Mouse (Mus musculus): ENCODE data around the gene 1700022I11Rik. TPM values are rescaled to one million over a fixed set of nuclear protein-coding genes. Genes with fewer than 3 reads are reported as not detected.
"Not testable (repeated sequence)": the region's sequence is repeated elsewhere in the genome, so short reads cannot be mapped to it uniquely, and the experiment has no call there.

Gene 1700022I11Rik
- polyA plus RNA-seq, 1 experiment from 2014 or later: 0.49 TPM

DNA sequence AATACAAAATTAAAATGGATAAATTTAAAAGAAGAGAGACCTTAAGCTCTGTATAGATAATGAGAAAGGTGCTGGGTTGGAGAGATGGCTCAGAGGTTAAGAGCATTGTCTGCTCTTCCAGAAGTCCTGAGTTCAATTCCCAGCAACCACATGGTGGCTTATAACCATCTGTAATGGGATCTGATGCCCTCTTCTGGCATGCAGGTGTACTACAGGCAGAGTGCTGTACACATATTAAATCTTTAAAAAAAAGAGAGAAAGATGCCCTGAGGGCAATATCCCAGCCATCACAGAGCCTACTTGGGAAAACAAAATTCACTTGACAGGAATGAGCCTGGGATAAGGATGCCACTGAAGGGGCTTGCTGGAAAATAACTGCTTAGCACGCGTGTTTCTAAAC, 5.9 kb upstream of the 1700022I11Rik start:
- WGBS: 69% methylated on average over 2 of the region's 2 CpGs
- no peak overlapping the region for H3K4me2 ChIP-seq
- H3K4me3 ChIP-seq: no peak overlapping the region
- H3K27ac ChIP-seq (ENCODE audit: poor library complexity, severe bottlenecking): peak overlapping the region; percentile 54; the same call in 1 of the 2 replicates
- 0 out of 2 replicates have a peak, but pooled peaks cover 2% of the 10 kb centered on the region for H3K9me3 ChIP-seq (replicated peaks)
- no peaks in the 10 kb centered on the region for H3K27me3 ChIP-seq (replicated peaks)
- no peaks in the 10 kb centered on the region for H3K36me3 ChIP-seq
- ATAC-seq (ENCODE audit: insufficient number of reproducible peaks, low FRiP score): no peak
- H3K4me1 ChIP-seq (replicated peaks): peaks cover 32% of the 10 kb centered on the region
- H3K9ac ChIP-seq: no peak overlapping the region

DNA sequence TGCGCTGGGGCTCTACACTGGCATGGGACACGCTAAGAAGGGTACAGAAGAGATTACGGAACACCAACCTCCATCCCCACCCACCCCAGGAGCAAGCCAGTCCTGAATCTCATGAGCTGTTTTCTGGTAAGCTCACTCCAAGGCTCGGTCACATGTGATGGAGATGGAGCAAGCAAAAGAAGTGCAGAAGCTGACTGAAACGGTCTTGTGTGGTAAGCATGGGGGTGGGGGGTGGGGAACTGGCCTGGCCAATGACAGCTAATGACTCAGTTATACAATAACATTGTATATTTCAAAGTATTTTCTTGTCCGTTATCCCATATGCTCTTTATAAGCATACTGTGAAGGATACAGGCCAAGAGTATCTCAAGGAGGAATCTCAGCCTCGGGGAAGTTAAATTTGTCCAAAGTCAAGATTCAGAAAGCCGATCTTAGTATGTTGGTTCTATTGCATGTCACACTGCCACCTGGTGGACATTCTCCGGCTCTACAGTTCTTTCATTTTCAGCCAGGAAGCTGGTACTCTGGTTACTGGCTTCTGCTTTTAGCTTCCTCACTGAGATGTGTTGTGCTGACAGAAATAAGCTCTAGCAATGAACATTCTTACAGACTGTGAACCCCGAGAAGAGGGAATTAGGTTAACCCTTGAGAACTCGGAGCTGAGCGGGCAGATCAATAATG, 4.2 kb upstream of the 1700022I11Rik start:
- Histone ChIP-seq H3K27me3 (replicated peaks) (no peaks in the 10 kb centered on the region), H3K9me3 (replicated peaks) (0 out of 2 replicates have a peak, but pooled peaks cover 2% of the 10 kb centered on the region), H3K4me3 (peak overlapping the region; percentile 17; the same call in 1 of the 2 replicates), H3K9ac (no peak overlapping the region), H3K27ac (ENCODE audit: poor library complexity, severe bottlenecking) (no peak overlapping the region), H3K4me1 (replicated peaks) (peaks cover 15% of the 10 kb centered on the region), H3K4me2 (peak overlapping the region; percentile 48), H3K36me3 (no peaks in the 10 kb centered on the region)
- 17% methylated on average over 12 of the region's 12 CpGs for WGBS
- no peak for ATAC-seq (ENCODE audit: insufficient number of reproducible peaks, low FRiP score)

DNA sequence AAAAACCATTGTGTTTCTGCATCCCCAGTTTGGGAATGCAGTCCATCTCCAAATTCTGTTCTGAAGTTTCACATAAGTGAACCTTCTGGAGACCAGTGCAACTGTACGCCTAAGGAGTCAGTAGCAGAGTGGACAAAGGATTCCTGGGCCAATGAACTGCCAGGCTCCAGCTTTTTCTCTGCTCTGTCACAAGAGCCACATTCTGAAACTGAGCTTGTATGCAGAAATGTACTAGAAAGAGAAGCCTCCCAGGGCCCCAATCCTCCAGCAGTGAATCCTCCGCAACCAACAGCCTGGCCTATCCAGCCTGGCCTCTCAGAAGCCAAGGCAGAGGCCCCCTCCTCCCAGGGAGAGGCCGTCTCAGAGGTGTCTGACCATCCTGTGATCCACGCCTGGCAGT, 3.5 kb downstream of the 1700022I11Rik start:
- Histone ChIP-seq H3K4me3 (no peak overlapping the region), H3K9ac (no peak overlapping the region), H3K36me3 (peaks cover 14% of the 10 kb centered on the region), H3K4me1 (replicated peaks) (peaks cover 16% of the 10 kb centered on the region), H3K27ac (ENCODE audit: poor library complexity, severe bottlenecking) (no peak overlapping the region), H3K27me3 (replicated peaks) (no peaks in the 10 kb centered on the region), H3K4me2 (no peak overlapping the region), H3K9me3 (replicated peaks) (no peaks in the 10 kb centered on the region)
- ATAC-seq (ENCODE audit: insufficient number of reproducible peaks, low FRiP score): no peak
- 66% methylated on average over 4 of the region's 4 CpGs for WGBS

DNA sequence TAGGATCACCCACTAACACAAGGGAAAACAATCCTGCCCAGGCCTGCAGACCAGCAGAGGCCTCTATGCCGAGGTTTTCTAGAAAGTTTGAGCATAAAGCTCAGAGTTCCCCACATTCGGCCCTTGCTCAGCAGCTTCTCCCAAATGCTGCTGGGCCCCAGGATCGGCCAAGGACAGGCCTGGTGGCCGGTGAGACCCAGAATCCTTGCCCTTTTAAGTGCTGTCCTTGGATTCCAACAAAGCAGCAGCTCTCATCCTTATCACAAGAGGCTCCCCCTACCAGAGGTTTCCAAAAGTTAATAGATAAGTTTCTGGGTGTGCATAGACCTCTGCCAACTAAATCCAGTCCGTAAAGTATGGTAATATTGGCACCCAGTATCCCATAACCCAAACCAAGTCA, 4.5 kb downstream of the 1700022I11Rik start:
- ATAC-seq (ENCODE audit: insufficient number of reproducible peaks, low FRiP score): no peak
- Histone ChIP-seq H3K27me3 (replicated peaks) (no peaks in the 10 kb centered on the region), H3K4me2 (no peak overlapping the region), H3K9me3 (replicated peaks) (no peaks in the 10 kb centered on the region), H3K9ac (no peak overlapping the region), H3K4me3 (no peak overlapping the region), H3K27ac (ENCODE audit: poor library complexity, severe bottlenecking) (peak overlapping the region; percentile 48; the same call in 1 of the 2 replicates), H3K4me1 (replicated peaks) (peaks cover 16% of the 10 kb centered on the region), H3K36me3 (peaks cover 21% of the 10 kb centered on the region)
- 38% methylated on average over 5 of the region's 5 CpGs for WGBS

DNA sequence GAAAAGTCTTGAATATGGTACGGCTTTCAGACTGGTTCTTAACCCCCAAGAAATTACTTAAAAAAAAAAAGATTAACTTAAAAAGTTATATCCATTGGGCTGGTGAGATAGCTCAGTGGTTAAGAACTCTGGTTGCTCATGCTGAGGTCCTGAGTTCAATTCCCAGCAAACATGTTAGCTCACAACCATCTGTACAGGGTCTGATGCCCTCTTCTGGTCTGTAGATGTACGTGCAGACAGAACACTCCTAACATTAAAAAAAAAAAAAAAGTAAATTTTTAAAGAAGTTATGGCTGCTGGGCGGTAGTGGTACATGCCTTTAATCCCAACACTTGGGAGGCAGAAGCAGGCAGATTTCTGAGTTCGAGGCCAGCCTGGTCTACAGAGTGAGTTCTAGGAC, 8.7 kb downstream of the 1700022I11Rik start:
- Histone ChIP-seq H3K27me3 (replicated peaks) (no peaks in the 10 kb centered on the region), H3K9ac (no peak overlapping the region), H3K4me1 (replicated peaks) (peaks cover 16% of the 10 kb centered on the region), H3K36me3 (peaks cover 57% of the 10 kb centered on the region), H3K9me3 (replicated peaks) (no peaks in the 10 kb centered on the region), H3K27ac (ENCODE audit: poor library complexity, severe bottlenecking) (no peak overlapping the region), H3K4me2 (no peak overlapping the region), H3K4me3 (no peak overlapping the region)
- 93% methylated on average over 4 of the region's 4 CpGs for WGBS
- ATAC-seq (ENCODE audit: insufficient number of reproducible peaks, low FRiP score): no peak

DNA sequence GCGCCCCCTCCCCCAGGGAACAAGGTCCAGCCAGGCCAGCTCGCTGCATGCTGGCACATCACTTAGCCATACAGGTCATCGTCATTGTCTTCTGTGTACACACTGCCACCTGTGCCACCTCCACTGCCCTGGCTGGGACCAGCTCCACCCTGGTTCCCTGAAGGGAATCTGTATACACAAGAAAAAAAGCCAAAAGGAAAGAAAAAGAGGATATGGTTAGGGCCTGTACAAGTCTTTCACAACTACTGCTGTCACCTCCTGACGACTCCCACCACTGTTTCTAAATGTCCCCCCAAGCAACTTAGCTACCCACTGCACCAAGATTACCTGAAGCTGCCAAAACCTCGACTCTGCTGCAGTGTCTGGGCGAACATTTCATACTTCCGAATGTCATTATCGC, 11.1 kb downstream of the 1700022I11Rik start:
- H3K27ac ChIP-seq (ENCODE audit: poor library complexity, severe bottlenecking); H3K4me1 ChIP-seq (replicated peaks); H3K4me3 ChIP-seq; H3K9ac ChIP-seq; H3K9me3 ChIP-seq (replicated peaks); H3K4me2 ChIP-seq; H3K27me3 ChIP-seq (replicated peaks); ATAC-seq (ENCODE audit: insufficient number of reproducible peaks, low FRiP score): not testable (repeated sequence)
- peaks cover 81% of the 10 kb centered on the region for H3K36me3 ChIP-seq
- 91% methylated on average over 8 of the region's 8 CpGs for WGBS

DNA sequence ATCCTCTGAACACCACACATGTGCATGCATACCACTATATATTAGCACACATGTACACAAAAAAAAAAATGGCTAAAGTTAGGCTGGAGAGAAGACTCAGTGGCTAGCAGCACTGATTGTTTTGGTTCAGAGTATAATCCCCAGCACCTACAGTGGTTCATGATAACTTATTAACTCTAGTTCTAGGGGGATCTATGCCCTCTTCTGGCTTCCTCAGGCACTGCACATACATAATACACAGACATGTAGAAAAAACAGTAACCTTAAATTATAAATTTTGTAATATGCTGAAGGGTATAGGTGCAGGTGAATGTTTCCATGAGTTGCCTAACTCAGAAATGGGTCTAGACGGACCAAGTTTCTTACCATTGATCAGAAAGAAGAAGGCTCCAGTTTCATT, 18.9 kb downstream of the 1700022I11Rik start:
- Histone ChIP-seq H3K4me1 (replicated peaks) (no peaks in the 10 kb centered on the region), H3K27ac (ENCODE audit: poor library complexity, severe bottlenecking) (no peak overlapping the region), H3K9ac (no peak overlapping the region), H3K4me3 (no peak overlapping the region), H3K36me3 (peaks cover 98% of the 10 kb centered on the region), H3K27me3 (replicated peaks) (no peaks in the 10 kb centered on the region), H3K9me3 (replicated peaks) (no peaks in the 10 kb centered on the region), H3K4me2 (no peak overlapping the region)
- ATAC-seq (ENCODE audit: insufficient number of reproducible peaks, low FRiP score): no peak
- WGBS: 87% methylated on average over 1 of the region's 1 CpGs

DNA sequence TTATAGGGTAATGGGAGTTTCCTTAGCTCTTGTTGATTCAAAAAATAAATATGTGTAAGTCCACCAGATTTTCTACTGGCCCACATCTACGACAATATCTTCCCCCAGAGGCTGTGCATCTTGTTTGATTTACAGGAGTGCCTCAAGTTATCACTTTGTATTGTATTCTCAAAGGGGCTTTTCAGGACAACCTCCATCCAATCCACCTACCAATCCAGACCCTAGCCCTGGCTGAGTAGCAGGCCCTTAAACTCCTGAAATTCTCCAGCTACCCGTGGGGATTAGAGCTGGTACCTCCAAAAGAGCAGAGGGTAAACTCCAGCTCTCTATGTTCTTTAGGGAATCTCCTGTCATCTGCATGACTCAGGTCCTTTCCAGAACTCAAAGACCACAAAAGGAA, 28.6 kb downstream of the 1700022I11Rik start:
- Histone ChIP-seq H3K27me3 (replicated peaks) (no peaks in the 10 kb centered on the region), H3K9me3 (replicated peaks) (no peaks in the 10 kb centered on the region), H3K27ac (ENCODE audit: poor library complexity, severe bottlenecking) (peak overlapping the region; percentile 83), H3K4me2 (peak overlapping the region; percentile 65), H3K36me3 (peaks cover 32% of the 10 kb centered on the region), H3K4me1 (replicated peaks) (peaks cover 20% of the 10 kb centered on the region), H3K4me3 (peak overlapping the region; percentile 97), H3K9ac (peak overlapping the region; percentile 99)
- WGBS: 46% methylated on average over 2 of the region's 2 CpGs
- no peak for ATAC-seq (ENCODE audit: insufficient number of reproducible peaks, low FRiP score)

DNA sequence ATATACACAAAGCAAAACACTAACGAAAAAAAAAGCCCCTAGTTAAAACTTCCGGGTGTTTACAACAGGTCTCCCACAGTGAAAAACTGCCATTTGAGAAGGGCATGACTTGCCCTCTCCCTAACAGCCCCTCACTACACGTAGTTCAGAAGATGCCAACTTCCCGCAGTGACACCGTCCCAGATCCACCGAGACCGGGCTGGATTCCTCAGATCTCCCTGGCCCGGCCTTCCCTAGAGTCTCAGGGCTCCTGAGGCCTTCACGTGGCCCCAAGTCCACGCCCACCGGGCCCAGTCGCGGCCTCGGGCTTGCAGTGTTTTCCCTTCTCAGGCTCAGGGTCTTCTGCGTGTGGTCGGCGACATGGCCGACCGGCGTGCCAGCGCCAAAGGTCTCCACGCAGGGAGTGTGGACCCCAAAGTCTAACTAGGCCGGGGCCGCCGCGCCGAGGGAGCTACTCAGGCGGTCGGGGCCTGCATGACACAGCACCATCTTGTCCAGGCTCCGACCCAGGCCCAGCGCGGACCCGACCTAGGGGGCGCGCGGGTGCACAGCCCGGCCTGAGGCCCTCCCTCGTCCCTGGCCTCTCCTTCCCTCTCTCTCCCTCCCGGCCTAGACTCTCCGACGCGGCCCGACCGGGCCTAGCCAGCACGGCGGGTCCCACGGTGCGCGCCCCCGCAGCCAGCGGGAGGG, 30.2 kb downstream of the 1700022I11Rik start:
- peaks cover 20% of the 10 kb centered on the region for H3K4me1 ChIP-seq (replicated peaks)
- peak; percentile 90 for ATAC-seq (ENCODE audit: insufficient number of reproducible peaks, low FRiP score)
- peak overlapping the region; percentile 100 for H3K27ac ChIP-seq (ENCODE audit: poor library complexity, severe bottlenecking)
- H3K9ac ChIP-seq: peak overlapping the region; percentile 99
- peaks cover 19% of the 10 kb centered on the region for H3K36me3 ChIP-seq
- peak overlapping the region; percentile 97 for H3K4me3 ChIP-seq
- H3K4me2 ChIP-seq: peak overlapping the region; percentile 65
- under 1% methylated on average over 51 of the region's 51 CpGs for WGBS
- H3K27me3 ChIP-seq (replicated peaks): no peaks in the 10 kb centered on the region
- no peaks in the 10 kb centered on the region for H3K9me3 ChIP-seq (replicated peaks)

DNA sequence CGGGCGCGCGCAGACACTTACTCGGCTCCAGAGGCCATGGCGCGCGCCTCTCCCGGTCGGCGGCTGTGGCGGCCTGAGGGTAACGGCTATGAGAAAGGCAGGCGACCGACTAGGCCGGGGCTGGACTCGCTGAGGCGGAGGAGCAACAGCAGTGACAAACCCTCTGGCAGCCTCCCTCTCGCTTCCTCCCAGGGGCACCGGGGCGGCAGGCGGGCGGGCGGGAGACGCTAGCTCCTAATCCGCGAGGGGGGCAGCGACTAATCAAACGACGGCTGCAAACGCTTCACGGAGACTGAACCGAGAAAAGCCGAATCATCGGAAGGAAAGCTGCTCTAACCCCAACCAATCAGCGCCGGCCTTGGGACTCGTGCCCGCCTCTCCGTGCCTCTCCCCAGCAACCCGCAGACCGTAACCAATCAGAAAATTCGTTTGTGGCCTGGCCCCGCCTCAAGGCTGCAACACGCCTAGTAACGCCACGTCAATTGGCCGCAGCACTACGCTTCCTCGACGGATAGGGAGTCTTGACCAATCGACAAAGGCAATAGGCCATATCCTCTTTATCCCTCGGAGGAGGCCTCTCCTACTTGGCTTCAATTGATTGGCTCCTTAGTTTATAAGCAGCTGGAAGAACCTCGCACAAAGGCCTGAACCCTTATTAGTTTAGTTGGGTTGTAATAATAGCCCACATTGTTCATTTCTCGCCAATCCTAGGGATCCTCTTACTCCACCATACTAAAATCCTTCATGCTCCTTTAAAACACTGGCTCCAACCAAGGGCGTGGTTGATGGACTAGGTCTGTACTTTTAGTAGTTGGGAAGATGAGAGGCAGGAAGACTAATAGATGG, 31.0 kb downstream of the 1700022I11Rik start, which contains the start of gene Vcp:
Gene Vcp, minus strand, starts transcription at position 367 of the 846 bp plus-strand sequence.
- WGBS: under 1% methylated on average over 52 of the region's 56 CpGs
- H3K4me3 ChIP-seq: peak within 1 kb of the TSS; percentile 97
- peak within 1 kb of the TSS; percentile 65 for H3K4me2 ChIP-seq
- H3K9me3 ChIP-seq (replicated peaks); H3K27me3 ChIP-seq (replicated peaks): not testable (repeated sequence)
- peak within 1 kb of the TSS; percentile 99 for H3K9ac ChIP-seq
- peak within 1 kb of the TSS; percentile 100 for H3K27ac ChIP-seq (ENCODE audit: poor library complexity, severe bottlenecking)
- peaks cover 20% of the 10 kb centered on the region for H3K4me1 ChIP-seq (replicated peaks)
- ATAC-seq (ENCODE audit: insufficient number of reproducible peaks, low FRiP score): peak; percentile 98
- H3K36me3 ChIP-seq: peaks cover 19% of the 10 kb centered on the region

DNA sequence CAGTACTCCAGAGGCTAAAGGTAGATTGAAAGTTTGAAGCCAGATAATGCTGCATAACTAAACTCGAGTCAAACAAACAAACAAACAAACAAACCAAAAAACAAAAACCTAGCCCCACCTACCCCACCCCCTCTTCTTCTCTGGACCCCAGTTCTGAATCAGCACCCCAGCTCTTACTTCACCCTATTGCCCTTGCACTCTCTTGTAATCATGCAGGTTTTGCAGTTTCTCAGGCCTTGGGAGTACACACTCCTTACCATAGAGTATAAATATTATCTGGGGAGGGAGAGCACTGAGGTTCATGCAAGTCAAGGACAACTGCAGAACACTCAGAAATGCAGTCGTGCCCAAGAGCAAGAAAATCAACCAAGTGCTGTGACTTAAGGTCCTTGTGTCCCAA, 31.9 kb downstream of the 1700022I11Rik start:
- Histone ChIP-seq H3K27me3 (replicated peaks) (no peaks in the 10 kb centered on the region), H3K9me3 (replicated peaks) (no peaks in the 10 kb centered on the region)
- 77% methylated on average over 2 of the region's 2 CpGs for WGBS

More for the DNA sequence above, 31.9 kb downstream of the 1700022I11Rik start:
- H3K36me3 ChIP-seq: peaks cover 12% of the 10 kb centered on the region; the same call in 1 of the 2 replicates
- H3K27ac ChIP-seq (ENCODE audit: poor library complexity, severe bottlenecking): no peak overlapping the region
- H3K4me3 ChIP-seq: no peak overlapping the region
- peaks cover 20% of the 10 kb centered on the region for H3K4me1 ChIP-seq (replicated peaks)
- no peak for ATAC-seq (ENCODE audit: insufficient number of reproducible peaks, low FRiP score)
- no peak overlapping the region for H3K4me2 ChIP-seq
- no peak overlapping the region for H3K9ac ChIP-seq
